Mouse (Mus musculus): ENCODE data around the gene Ces2b.

Ces2b gene

DNA sequence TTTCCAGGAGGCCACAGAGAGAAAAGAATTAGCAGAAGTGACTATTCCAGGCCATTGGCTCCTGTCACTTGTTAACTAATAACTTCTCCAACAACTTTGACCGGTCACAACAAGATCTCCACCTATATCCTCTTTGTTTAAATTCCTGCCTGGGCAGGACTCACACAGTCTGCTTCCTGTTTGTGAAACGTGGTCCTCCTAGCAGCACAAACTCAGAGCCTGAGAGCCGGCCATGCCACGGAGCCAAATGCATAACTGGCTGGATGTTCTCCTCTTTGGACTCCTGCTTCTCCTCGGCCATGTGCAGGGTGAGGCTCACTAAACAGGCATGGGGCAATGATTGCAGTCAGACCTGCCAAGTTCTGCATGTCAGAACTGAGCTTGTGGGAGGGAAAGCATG lies at the start of gene Ces2b:
Gene Ces2b (plus strand): TSS at position 133 of the 400 bp plus-strand sequence.
- WGBS: 80% methylated on average over 5 of the region's 5 CpGs

- WGBS: 36% methylated on average over 1 of the region's 1 CpGs
Observed at GRCm38 (mm10) chr8:104787049-104787448, 44.3 kb upstream of the Ces2b start.

GRCm38 (mm10) chr8:104788929-104789328 lies 42.4 kb upstream of the Ces2b start:
- WGBS: 84% methylated on average over 2 of the region's 2 CpGs

GRCm38 (mm10) chr8:104789886-104790680 lies 41.3 kb upstream of the Ces2b start:
- 72% methylated on average over 3 of the region's 3 CpGs for WGBS

DNA sequence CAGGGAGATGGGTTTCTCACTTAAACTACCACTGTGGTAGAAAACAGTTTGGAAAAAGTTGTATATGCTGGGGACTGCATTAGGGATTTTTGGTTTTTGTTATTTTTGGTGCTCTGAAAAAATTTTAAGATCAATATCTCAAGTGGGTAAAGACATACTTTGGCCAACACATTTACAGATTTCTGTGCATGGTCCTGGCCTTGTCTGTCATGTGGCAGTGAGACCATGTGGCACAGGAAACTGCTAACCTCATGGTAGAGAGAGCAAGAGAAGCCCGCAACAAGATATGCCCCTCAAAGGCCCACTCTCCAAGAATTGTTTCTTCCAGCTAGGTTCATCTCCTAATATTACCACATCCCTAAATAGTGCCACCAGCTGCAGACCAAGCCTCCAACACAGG lies 32.0 kb upstream of the Ces2b start:
- WGBS: 100% methylated on average over 1 of the region's 1 CpGs

DNA sequence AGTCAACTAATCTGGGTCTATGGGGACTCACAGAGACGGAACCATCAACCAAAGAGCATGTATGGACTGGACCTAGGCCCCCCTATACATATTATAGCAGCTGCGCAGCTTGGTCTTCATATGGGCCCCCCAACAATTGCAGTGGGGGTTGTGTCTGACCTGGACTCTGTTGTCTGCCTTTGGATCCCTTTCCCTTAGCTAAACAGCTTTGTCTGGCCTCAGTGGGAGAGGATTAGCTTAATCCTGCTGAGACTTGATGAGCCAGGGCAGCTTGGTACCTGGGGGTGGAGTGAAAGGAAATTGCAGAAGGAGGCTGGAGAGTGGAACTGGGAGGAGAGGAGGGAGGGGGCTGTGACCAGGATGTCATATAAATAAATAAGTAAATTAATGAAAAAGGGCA lies 25.2 kb upstream of the Ces2b start:
- WGBS: 46% methylated on average over 2 of the region's 2 CpGs

GRCm38 (mm10) chr8:104808542-104809413 lies 22.6 kb upstream of the Ces2b start:
- WGBS: 87% methylated on average over 7 of the region's 7 CpGs

DNA sequence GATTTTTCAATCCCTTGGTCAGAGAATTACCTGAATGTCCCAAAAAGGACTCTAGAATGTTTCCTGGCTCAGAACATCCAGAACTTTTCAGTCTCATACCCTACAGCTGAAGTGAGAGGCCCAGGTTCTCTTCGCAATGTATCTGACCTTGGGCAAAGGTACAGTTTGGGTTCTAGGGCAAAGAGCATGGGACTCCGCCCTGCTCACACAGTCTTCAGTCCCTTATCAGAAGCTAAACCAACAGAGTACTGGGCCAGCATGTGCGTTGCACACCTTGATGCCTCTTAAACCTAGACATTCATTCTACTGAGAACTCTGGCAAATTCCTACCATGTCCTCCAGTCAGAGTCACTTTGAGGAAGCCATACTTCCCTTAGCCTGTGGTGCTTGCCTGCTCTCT lies 21.9 kb upstream of the Ces2b start:
- 95% methylated on average over 3 of the region's 3 CpGs for WGBS

- 76% methylated on average over 1 of the region's 1 CpGs for WGBS
Observed at GRCm38 (mm10) chr8:104826912-104827311, 4.5 kb upstream of the Ces2b start.

DNA sequence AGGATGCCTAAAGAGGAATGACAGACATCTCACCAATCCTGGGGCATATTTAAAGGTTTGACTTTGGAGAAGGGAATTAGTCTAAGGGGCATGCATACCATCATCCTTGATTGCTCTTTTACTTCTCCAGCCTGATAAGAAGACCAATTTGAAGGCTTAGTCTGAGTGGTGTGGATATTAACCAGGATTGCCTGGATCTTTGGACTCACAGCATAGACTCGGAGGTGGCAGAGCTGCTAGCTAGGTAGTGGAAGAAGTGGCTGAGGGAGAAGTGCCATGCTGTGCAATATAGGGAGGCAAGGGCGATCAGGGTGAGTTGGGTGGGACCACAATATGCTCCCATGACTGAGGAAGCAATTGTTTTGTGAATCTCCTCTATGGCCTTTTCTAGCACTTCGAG lies 3.2 kb upstream of the Ces2b start:
- WGBS: 88% methylated on average over 3 of the region's 3 CpGs

DNA sequence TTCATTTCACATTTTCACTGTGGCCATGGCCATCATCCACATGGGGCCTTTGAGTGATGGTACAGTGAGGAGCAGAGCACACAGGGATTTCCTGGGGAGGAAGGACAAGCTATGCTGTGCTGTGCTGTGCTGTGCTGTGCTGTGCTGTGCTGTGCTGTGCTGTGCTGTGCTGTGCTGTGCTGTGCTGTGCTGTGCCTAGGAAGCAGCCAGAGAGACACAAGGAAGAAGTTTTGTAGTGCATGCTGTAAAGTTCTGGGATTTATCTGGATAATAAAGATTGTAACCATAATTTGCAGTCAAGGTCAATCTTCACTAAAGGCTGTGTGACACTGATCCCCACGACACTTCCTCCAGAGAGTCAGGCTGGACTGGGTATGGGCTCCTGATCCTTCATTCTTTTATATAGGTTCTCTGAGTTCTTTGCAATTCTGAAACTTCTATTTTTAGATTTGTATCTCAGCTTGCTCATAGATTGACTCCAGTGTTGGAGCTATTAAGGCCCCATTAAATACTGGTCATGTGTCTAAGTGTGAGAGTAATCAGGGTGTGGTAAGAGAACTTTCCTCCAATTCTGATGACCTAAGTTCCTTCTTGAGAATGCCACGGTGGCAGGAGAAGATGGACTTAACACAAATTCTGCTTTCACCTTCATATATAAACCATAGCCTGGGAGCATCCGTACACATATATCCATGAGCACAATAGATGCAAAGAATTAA lies 10.1 kb downstream of the Ces2b start:
- 83% methylated on average over 3 of the region's 3 CpGs for WGBS

GRCm38 (mm10) chr8:104846831-104847230 lies 15.5 kb downstream of the Ces2b start, which contains the start of gene Ces2c:
Gene Ces2c, plus strand, starts transcription at chr8:104847068.
- 88% methylated on average over 3 of the region's 3 CpGs for whole genome bisulfite sequencing

- 80% methylated on average over 4 of the region's 4 CpGs for WGBS
Observed at GRCm38 (mm10) chr8:104847741-104848462, 16.5 kb downstream of the Ces2b start.

- WGBS: no CpG with 5 or more reads among the region's 4 CpGs
Observed at GRCm38 (mm10) chr8:104866844-104867531, 35.6 kb downstream of the Ces2b start.

GRCm38 (mm10) chr8:104868876-104869275 lies 37.5 kb downstream of the Ces2b start:
- no CpG with 5 or more reads among the region's 2 CpGs for WGBS

DNA sequence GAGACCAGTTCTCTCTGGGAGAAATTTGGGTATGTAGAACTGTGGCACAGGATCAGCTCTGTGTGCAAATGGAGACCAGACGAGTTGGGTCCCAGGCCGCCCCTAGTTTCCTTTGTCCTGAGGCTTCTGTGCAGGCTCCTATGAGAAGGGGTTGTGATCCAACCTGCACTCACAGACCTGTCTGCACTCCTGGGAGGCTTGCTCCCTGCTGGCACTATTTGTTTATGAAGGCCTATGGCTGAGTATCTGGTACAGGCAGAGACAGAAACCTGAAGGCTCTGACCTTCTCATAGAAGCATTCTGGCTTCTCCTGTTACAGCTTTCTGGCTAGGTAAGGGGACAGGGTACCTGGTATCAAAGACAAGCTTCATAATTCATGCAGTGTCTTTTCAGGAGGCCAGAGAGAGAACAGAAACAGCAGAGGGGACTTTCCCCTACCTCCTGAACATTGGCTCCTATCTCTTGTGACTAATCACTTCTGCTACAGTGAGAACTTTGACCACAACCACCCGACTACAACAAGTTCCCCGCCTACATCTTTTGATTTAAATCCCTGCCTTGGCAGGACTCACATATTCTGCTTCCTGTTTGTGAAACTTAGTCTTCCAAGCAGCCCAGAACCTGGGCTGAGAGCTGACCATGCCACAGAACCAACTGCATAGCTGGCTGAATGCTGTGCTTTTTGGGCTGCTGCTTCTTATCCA lies 55.0 kb downstream of the Ces2b start:
- no CpG with 5 or more reads among the region's 4 CpGs for WGBS

Data from cerebral cortex, adult 2 months (tissue).